In the genomic region with DNA sequence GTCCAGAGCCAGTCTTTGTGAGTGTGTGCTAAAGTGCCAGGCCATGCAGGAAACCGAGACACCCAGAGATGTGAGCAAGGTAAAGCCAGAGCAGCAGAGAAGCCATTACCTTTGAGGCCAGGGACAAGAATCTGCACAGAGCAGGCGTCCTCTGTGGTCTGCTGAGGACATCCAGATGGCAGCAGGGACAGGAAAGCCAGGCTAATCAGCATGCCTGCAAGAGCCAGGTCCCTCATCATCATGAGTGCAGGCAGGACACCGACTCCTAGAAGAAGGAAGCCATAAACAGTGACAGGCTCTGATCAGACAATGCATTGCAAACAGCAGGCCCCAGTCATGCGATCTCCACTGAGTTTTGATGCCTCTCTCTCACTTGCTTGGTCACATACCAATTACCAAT, we compare ENCODE assay signal across 27 mouse cellular contexts. TPM values are rescaled to one million over a fixed set of nuclear protein-coding genes. Genes with fewer than 3 reads are reported as not detected.
"Had no signal": no experiment of that assay in that cellular context is flagged by ENCODE, and none has a peak within 500 bp of the region (broad histone marks: within the 10 kb centered on the region; RNA-seq: fewer than 3 reads in every experiment).

No protein-coding gene starts in this region.

- H3K27ac ChIP-seq: liver, embryonic 14.5 days; lung, embryonic 15.5 days; macrophage; midbrain, embryonic 10.5 days; midbrain, embryonic 12.5 days; neural tube, embryonic 13.5 days; neural tube, embryonic 15.5 days; stomach, embryonic 15.5 days; stomach, postnatal 0 days had no signal

- H3K4me2 ChIP-seq: lung, embryonic 15.5 days; midbrain, embryonic 12.5 days; neural tube, embryonic 13.5 days; neural tube, embryonic 15.5 days; stomach, embryonic 15.5 days had no signal

- H3K4me3 ChIP-seq: lung, embryonic 15.5 days; midbrain, embryonic 10.5 days; midbrain, embryonic 12.5 days; myocyte; neural tube, embryonic 13.5 days; neural tube, embryonic 15.5 days; stomach, embryonic 15.5 days had no signal

- H3K27me3 ChIP-seq: lung, embryonic 15.5 days; neural tube, embryonic 13.5 days; neural tube, embryonic 15.5 days; stomach, embryonic 15.5 days had no signal

- H3K9ac ChIP-seq: liver, embryonic 14.5 days; lung, embryonic 15.5 days; midbrain, embryonic 12.5 days; neural tube, embryonic 13.5 days; neural tube, embryonic 15.5 days; stomach, embryonic 15.5 days had no signal

- ATAC-seq: lung, postnatal 0 days; midbrain, embryonic 16.5 days had no signal

- DNase-seq: lung, adult 2 months; lung, postnatal 14 days; lung, postnatal 36 days; midbrain, embryonic 14.5 days; retina, postnatal 1 day; right cerebral cortex, adult 18-20 months; right cerebral cortex, postnatal 25 days; right cerebral cortex, postnatal 4 days; thymus, postnatal 14 days; thymus, postnatal 36 days had no signal

- H3K36me3 ChIP-seq: lung, embryonic 15.5 days; midbrain, embryonic 10.5 days; midbrain, embryonic 12.5 days; neural tube, embryonic 13.5 days; neural tube, embryonic 15.5 days; stomach, embryonic 15.5 days had no signal

- H3K9me3 ChIP-seq: lung, embryonic 15.5 days; midbrain, embryonic 10.5 days; midbrain, embryonic 12.5 days; neural tube, embryonic 13.5 days; neural tube, embryonic 15.5 days; stomach, embryonic 15.5 days had no signal

RNA-seq across cellular contexts. Expression of a gene that starts 5.9 kb away (rescaled TPM):
- polyA plus RNA-seq: macrophage had no signal

RNA-seq across cellular contexts. Expression of a gene that starts 35.0 kb away (rescaled TPM):
- total RNA-seq: megakaryocyte-erythroid progenitor cell, adult 5-6 weeks had no signal
- polyA plus RNA-seq: liver, embryonic 14.5 days; liver, embryonic 16.5 days; lung, adult 2 months; lung, postnatal 0 days; macrophage; midbrain, embryonic 10.5 days; midbrain, embryonic 12.5 days; midbrain, embryonic 14.5 days; myocyte; neural tube, embryonic 11.5 days; spleen, adult 2 months; stomach, embryonic 15.5 days; stomach, postnatal 0 days; thymus, postnatal 0 days had no signal
